Mouse (Mus musculus): ENCODE results near the gene Nedd9. TPM values are rescaled to one million over a fixed set of nuclear protein-coding genes. Genes with fewer than 3 reads are reported as not detected.

The Nedd9 gene
- total RNA-seq, 1 experiment, result 4.4 TPM

DNA sequence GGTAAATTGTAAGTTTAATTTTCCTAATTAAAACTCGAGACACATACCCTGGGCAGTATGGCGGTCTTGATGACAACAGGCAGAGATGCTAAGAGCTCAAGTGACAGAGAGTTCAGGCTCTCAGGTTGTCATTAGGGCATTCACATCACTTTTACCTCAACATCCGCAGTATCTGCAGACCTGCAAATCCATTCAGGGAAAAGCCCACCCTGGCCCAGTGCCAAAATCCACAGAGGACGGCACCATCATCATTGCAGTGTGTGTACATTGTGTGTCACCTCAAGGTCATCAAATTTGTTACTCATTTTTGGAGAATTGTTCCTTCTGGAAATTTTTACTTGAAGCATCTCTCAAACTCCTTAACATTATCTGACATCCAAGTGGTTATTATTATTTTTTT is 102.3 kb downstream of the Nedd9 start:
- H3K4me3 ChIP-seq (ENCODE audit: insufficient read depth in 1 of 2, low read depth in 1 of 2, low read length in 2 of 2, poor library complexity in 1 of 2, severe bottlenecking in 1 of 2), result no peak overlapping the region
- no peaks in the 10 kb centered on the region for H3K36me3 ChIP-seq (ENCODE audit: control insufficient read depth, insufficient read depth, low read length, poor library complexity, severe bottlenecking)
- no peaks in the 10 kb centered on the region for H3K4me1 ChIP-seq (ENCODE audit: control insufficient read depth in 2 of 2, insufficient read depth in 2 of 2, low read length in 2 of 2, poor library complexity in 1 of 2)
- H3K27ac ChIP-seq (ENCODE audit: insufficient read depth, low read depth, low read length, poor library complexity, severe bottlenecking), result no peak overlapping the region
- H3K9ac ChIP-seq (ENCODE audit: insufficient read depth, low read depth, low read length, poor library complexity, severe bottlenecking), result no peak overlapping the region
- in situ Hi-C loops (cut with MboI; ENCODE audit: low sequenced_read_pairs in 2 of 2, unreplicated experiment in 2 of 2), result no loop called here
- no peak for DNase-seq (ENCODE audit: low read depth, low spot score)
- TF ChIP-seq HCFC1 (IDR thresholded peaks at IDR 0.05; ENCODE audit: borderline replicate concordance, insufficient read depth, low read length) (no peak), ZC3H11A (IDR thresholded peaks at IDR 0.05; ENCODE audit: borderline replicate concordance, low read depth, low read length) (no peak), CHD2 (IDR thresholded peaks at IDR 0.05; ENCODE audit: low read depth, low read length) (no peak)
- H3K9me3 ChIP-seq (ENCODE audit: control insufficient read depth, insufficient read depth, low read depth, low read length), result no peaks in the 10 kb centered on the region

DNA sequence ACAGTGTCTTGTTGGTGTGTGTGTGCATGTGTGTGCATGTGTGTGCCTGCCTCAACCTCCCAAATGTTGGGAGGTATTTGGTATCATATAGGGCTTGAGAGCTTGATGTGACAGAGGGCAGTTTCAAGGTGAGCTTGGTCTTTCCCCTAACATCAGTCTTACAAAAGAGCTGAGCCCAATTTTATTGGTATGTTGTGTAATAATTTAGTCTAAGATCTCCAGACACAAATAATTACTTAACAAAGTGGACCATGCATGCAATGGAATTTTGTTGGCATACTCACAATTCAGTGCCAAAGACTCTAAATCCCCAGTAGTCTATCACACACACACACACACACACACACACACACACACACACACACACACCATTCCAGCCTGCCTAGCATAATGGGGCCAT is 104.5 kb downstream of the Nedd9 start:
- H3K36me3 ChIP-seq (ENCODE audit: control insufficient read depth, insufficient read depth, low read length, poor library complexity, severe bottlenecking), result no peaks in the 10 kb centered on the region
- no peak for TF ChIP-seq ZC3H11A (IDR thresholded peaks at IDR 0.05; ENCODE audit: borderline replicate concordance, low read depth, low read length)
- in situ Hi-C loops (cut with MboI; ENCODE audit: low sequenced_read_pairs in 2 of 2, unreplicated experiment in 2 of 2), result no loop called here

DNA sequence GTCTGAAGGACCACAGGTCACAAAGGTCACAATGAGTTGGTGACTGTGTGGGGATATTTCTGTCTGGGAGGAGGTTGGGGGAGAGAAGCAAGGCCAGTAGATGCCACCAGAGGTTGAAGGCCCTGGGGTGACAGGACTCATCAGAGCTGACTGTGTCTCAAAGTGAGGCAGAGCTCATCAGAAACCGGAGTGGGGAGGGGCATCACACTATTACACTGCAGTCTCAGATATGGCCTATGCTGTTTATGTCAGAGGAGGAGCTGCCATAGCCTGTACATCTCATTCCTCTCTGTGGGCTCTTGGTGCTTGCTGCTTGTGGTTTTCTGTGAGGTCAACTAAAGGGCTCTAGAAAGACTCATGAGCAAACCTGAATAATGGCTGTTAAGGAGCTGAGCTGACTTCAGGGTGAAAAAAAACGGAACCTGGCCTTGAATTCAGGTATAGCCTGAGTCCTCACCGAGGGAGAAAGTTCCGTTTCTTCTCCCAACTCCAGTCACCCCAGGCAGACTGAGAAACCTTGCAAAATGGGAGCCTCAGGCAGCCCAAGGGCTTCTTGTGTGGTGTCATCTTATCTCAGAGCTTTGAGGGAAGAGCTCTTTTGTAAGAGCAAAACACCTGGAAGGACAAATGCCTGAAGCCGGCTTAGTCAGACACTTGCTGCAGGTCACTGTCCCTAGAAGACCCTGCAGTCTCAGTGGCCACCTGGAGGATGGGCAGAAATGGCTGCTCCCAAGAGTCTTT is 105.2 kb downstream of the Nedd9 start:
- Histone ChIP-seq H3K9ac (ENCODE audit: insufficient read depth, low read depth, low read length, poor library complexity, severe bottlenecking) (no peak overlapping the region), H3K36me3 (ENCODE audit: control insufficient read depth, insufficient read depth, low read length, poor library complexity, severe bottlenecking) (no peaks in the 10 kb centered on the region), H3K4me1 (ENCODE audit: control insufficient read depth in 2 of 2, insufficient read depth in 2 of 2, low read length in 2 of 2, poor library complexity in 1 of 2) (no peaks in the 10 kb centered on the region), H3K27ac (ENCODE audit: insufficient read depth, low read depth, low read length, poor library complexity, severe bottlenecking) (no peak overlapping the region), H3K9me3 (ENCODE audit: control insufficient read depth, insufficient read depth, low read depth, low read length) (no peaks in the 10 kb centered on the region), H3K4me3 (ENCODE audit: insufficient read depth in 1 of 2, low read depth in 1 of 2, low read length in 2 of 2, poor library complexity in 1 of 2, severe bottlenecking in 1 of 2) (no peak overlapping the region)
- DNase-seq (ENCODE audit: low read depth, low spot score), result no peak
- TF ChIP-seq HCFC1 (IDR thresholded peaks at IDR 0.05; ENCODE audit: borderline replicate concordance, insufficient read depth, low read length) (no peak), ZC3H11A (IDR thresholded peaks at IDR 0.05; ENCODE audit: borderline replicate concordance, low read depth, low read length) (no peak), MAFK (IDR thresholded peaks at IDR 0.05; ENCODE audit: insufficient read depth, low read depth, low read length) (no peak), ZNF384 (IDR thresholded peaks at IDR 0.05; ENCODE audit: low read depth, low read length) (no peak), CHD2 (IDR thresholded peaks at IDR 0.05; ENCODE audit: low read depth, low read length) (no peak)
- in situ Hi-C loops (cut with MboI; ENCODE audit: low sequenced_read_pairs in 2 of 2, unreplicated experiment in 2 of 2), result no loop called here

More for the DNA sequence above, 104.5 kb downstream of the Nedd9 start:
- H3K4me3 ChIP-seq (ENCODE audit: insufficient read depth in 1 of 2, low read depth in 1 of 2, low read length in 2 of 2, poor library complexity in 1 of 2, severe bottlenecking in 1 of 2), result no peak overlapping the region
- H3K9me3 ChIP-seq (ENCODE audit: control insufficient read depth, insufficient read depth, low read depth, low read length), result no peaks in the 10 kb centered on the region
- no peak for DNase-seq (ENCODE audit: low read depth, low spot score)
- H3K4me1 ChIP-seq (ENCODE audit: control insufficient read depth in 2 of 2, insufficient read depth in 2 of 2, low read length in 2 of 2, poor library complexity in 1 of 2), result no peaks in the 10 kb centered on the region
- H3K27ac ChIP-seq (ENCODE audit: insufficient read depth, low read depth, low read length, poor library complexity, severe bottlenecking), result no peak overlapping the region
- no peak overlapping the region for H3K9ac ChIP-seq (ENCODE audit: insufficient read depth, low read depth, low read length, poor library complexity, severe bottlenecking)

DNA sequence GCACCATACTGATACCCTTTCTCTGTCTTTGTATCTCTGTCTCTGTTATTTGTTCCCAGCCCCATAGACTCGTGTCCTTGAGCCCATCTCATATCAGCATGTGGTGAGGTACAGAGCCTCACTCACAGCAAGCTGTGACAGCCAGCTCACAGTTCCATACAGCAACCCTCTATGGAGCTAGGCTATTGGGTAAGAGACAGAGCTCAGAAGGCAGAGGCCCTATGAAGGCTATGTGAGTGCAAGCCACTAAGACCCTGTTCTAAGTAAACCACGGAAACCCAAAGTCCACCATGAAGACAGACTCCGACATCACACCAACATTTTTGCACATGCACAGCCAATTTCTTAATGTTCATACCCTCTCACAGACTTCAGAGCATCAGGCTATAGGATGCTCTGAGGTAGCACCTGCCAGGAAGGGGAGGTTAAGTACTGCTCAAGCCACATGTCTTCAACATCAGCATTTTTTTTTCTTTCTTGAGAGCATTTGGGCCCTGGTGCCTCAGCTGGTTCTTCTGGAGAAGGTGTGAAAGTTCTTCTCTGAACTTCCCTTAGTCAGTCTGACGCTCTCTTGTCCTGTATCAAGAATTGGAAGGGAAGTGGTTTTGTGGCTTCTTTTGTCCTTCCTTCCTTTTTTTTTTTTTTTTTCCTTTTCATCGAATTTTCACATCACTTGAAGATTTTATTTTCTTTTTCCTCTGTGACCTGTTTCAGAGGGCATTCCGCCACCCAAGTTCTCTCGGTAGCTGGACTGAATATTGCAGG is 105.9 kb downstream of the Nedd9 start:
- no peaks in the 10 kb centered on the region for H3K4me1 ChIP-seq (ENCODE audit: control insufficient read depth in 2 of 2, insufficient read depth in 2 of 2, low read length in 2 of 2, poor library complexity in 1 of 2)
- H3K4me3 ChIP-seq (ENCODE audit: insufficient read depth in 1 of 2, low read depth in 1 of 2, low read length in 2 of 2, poor library complexity in 1 of 2, severe bottlenecking in 1 of 2), result no peak overlapping the region
- H3K9me3 ChIP-seq (ENCODE audit: control insufficient read depth, insufficient read depth, low read depth, low read length), result no peaks in the 10 kb centered on the region
- no peak for DNase-seq (ENCODE audit: low read depth, low spot score)
- in situ Hi-C loops (cut with MboI; ENCODE audit: low sequenced_read_pairs in 2 of 2, unreplicated experiment in 2 of 2), result no loop called here
- no peak for TF ChIP-seq CHD2 (IDR thresholded peaks at IDR 0.05; ENCODE audit: low read depth, low read length)
- no peak for TF ChIP-seq MAFK (IDR thresholded peaks at IDR 0.05; ENCODE audit: insufficient read depth, low read depth, low read length)
- no peak for TF ChIP-seq ZC3H11A (IDR thresholded peaks at IDR 0.05; ENCODE audit: borderline replicate concordance, low read depth, low read length)
- TF ChIP-seq HCFC1 (IDR thresholded peaks at IDR 0.05; ENCODE audit: borderline replicate concordance, insufficient read depth, low read length), result no peak
- TF ChIP-seq ZNF384 (IDR thresholded peaks at IDR 0.05; ENCODE audit: low read depth, low read length), result no peak
- H3K9ac ChIP-seq (ENCODE audit: insufficient read depth, low read depth, low read length, poor library complexity, severe bottlenecking), result no peak overlapping the region
- H3K36me3 ChIP-seq (ENCODE audit: control insufficient read depth, insufficient read depth, low read length, poor library complexity, severe bottlenecking), result no peaks in the 10 kb centered on the region
- no peak overlapping the region for H3K27ac ChIP-seq (ENCODE audit: insufficient read depth, low read depth, low read length, poor library complexity, severe bottlenecking)

Measured in ES-E14 (cell line).